Mouse (Mus musculus) hindbrain, embryonic 15.5 days (tissue): ENCODE measurements around the gene Kcnj15. TPM values are rescaled to one million over a fixed set of nuclear protein-coding genes. Genes with fewer than 3 reads are reported as not detected.

Experiments used
- ATAC-seq: fragments of 200-750 bp; cut with Nextera tagmentation; 2 replicates; pipeline ENCODE4 v1.8.0; 2017; ENCODE audit warnings: low read depth, moderate number of reproducible peaks, moderate TSS enrichment; ENCODE audit not compliant: low FRiP score
- H3K27ac ChIP-seq: fragments of 300-500 bp; sonication (generic); replicated peaks from 2 replicates; pipeline ENCODE4 v1.5.1; 2015; ENCODE audit warnings: mild to moderate bottlenecking, inconsistent platforms
- H3K27me3 ChIP-seq: fragments of 300-500 bp; sonication (generic); 2 replicates; pipeline ENCODE4 v1.6.1; 2015; ENCODE audit warnings: control low read depth, inconsistent platforms
- H3K36me3 ChIP-seq: fragments of 300-500 bp; sonication (generic); 2 replicates; pipeline ENCODE4 v1.6.1; 2015; ENCODE audit warnings: control low read depth, inconsistent platforms
- H3K4me1 ChIP-seq: fragments of 300-500 bp; sonication (generic); replicated peaks from 2 replicates; pipeline ENCODE4 v1.6.1; 2015; ENCODE audit warnings: control low read depth, inconsistent platforms
- H3K4me2 ChIP-seq: fragments of 300-500 bp; sonication (generic); 2 replicates; pipeline ENCODE4 v1.6.1; 2015; ENCODE audit warnings: moderate library complexity, mild to moderate bottlenecking, inconsistent platforms
- H3K4me3 ChIP-seq: fragments of 300-500 bp; sonication (generic); 2 replicates; pipeline ENCODE4 v1.5.1; 2015; ENCODE audit warnings: mild to moderate bottlenecking, inconsistent platforms
- H3K9ac ChIP-seq: fragments of 300-500 bp; sonication (generic); 2 replicates; pipeline ENCODE4 v1.6.1; 2015; ENCODE audit warnings: inconsistent platforms
- H3K9me3 ChIP-seq: fragments of 300-500 bp; sonication (generic); 2 replicates; pipeline ENCODE4 v1.6.1; 2016; ENCODE audit warnings: control low read depth, inconsistent platforms
- WGBS: fragments of 180-500 bp; shearing (Covaris S2); methylation state at CpG from one replicate; pipeline ENCODE4 v1.1.7; 2015; 5-methylcytosine and 5-hydroxymethylcytosine counted together
- polyA plus RNA-seq: library from polyadenylated mRNA; unstranded; fragments of >200 nt; fragmentation: Nextera tagmentation; extraction: Ambion mirVana; gene quantifications from 2 replicates; pipeline ENCODE4 v1.2.1, GENCODE M21; 2015

Kcnj15 gene
- 0.08 and 0.09 TPM in 2 replicates for polyA plus RNA-seq

- no peak for ATAC-seq
These were observed at the start of gene Kcnj15 for GRCm38 (mm10) chr16:95257266-95257894. Gene Kcnj15 (plus strand): TSS chr16:95257558.

DNA sequence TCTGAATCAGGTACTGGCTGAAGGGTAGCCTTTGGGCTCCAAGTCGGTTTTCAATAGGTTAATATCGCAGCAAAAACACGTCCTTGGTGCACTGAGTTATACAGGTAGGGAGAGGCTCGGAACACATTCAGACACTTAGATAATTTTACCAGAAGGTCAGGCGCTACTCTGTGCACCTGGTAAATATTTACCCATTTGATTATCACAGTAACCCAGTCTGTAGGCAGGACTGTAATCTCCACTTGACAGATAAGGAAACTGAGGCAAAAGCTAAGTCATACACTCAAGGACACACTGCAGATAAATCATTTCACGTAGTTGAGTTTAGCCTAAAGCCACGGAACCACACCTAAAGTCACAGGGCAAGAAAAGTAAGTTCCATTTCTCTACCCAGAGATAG lies 49.1 kb upstream of the Kcnj15 start:
- no peaks in the 10 kb centered on the region for H3K9me3 ChIP-seq
- no peak overlapping the region for H3K4me2 ChIP-seq
- no peak overlapping the region for H3K27ac ChIP-seq
- H3K9ac ChIP-seq: no peak overlapping the region
- no peaks in the 10 kb centered on the region for H3K4me1 ChIP-seq
- no peak overlapping the region for H3K4me3 ChIP-seq
- no peaks in the 10 kb centered on the region for H3K27me3 ChIP-seq
- WGBS: 92% methylated on average over 7 of the region's 7 CpGs
- no peak for ATAC-seq
- no peaks in the 10 kb centered on the region for H3K36me3 ChIP-seq

More at GRCm38 (mm10) chr16:95257266-95257894, at the start of gene Kcnj15:
- WGBS: 43% methylated on average over 6 of the region's 6 CpGs
- Histone ChIP-seq H3K27ac (no peak within 1 kb of the TSS), H3K9me3 (no peaks in the 10 kb centered on the region), H3K4me2 (no peak within 1 kb of the TSS), H3K4me3 (no peak within 1 kb of the TSS), H3K9ac (no peak within 1 kb of the TSS), H3K27me3 (no peaks in the 10 kb centered on the region), H3K4me1 (no peaks in the 10 kb centered on the region), H3K36me3 (no peaks in the 10 kb centered on the region)

DNA sequence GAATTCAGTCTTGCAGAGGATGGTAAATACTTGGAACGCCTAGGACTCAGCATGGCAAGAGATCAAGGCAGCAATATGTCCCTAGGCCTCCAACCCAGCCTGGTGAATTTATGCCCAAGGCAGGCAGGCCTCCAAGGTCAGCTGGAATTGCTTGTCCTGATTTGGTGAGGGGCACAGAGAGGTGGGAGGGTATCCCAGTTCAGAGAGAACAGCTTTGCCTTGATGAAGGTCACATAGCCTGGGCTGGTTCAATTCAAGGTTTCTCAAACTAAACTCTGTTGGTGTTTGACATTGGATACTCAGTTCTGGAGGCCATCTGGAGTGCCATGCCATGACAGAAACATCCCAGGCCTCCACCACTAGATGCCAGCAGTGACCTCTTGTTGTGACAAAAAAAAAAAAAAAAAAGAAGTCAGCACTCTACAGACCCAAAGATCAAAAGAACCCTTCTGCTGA lies 48.3 kb upstream of the Kcnj15 start:
- Histone ChIP-seq H3K4me2 (no peak overlapping the region), H3K36me3 (no peaks in the 10 kb centered on the region), H3K9ac (no peak overlapping the region), H3K9me3 (no peaks in the 10 kb centered on the region), H3K27ac (no peak overlapping the region), H3K4me1 (no peaks in the 10 kb centered on the region), H3K27me3 (no peaks in the 10 kb centered on the region), H3K4me3 (no peak overlapping the region)
- ATAC-seq: no peak
- WGBS: 55% methylated on average over 1 of the region's 1 CpGs

- Histone ChIP-seq H3K36me3 (no peaks in the 10 kb centered on the region), H3K4me1 (no peaks in the 10 kb centered on the region), H3K9ac (no peak overlapping the region), H3K4me3 (no peak overlapping the region), H3K27me3 (no peaks in the 10 kb centered on the region), H3K27ac (no peak overlapping the region), H3K9me3 (no peaks in the 10 kb centered on the region), H3K4me2 (no peak overlapping the region)
- ATAC-seq: no peak
- WGBS: 78% methylated on average over 7 of the region's 7 CpGs
These were observed 42.8 kb upstream of the Kcnj15 start for GRCm38 (mm10) chr16:95214251-95215197.

DNA sequence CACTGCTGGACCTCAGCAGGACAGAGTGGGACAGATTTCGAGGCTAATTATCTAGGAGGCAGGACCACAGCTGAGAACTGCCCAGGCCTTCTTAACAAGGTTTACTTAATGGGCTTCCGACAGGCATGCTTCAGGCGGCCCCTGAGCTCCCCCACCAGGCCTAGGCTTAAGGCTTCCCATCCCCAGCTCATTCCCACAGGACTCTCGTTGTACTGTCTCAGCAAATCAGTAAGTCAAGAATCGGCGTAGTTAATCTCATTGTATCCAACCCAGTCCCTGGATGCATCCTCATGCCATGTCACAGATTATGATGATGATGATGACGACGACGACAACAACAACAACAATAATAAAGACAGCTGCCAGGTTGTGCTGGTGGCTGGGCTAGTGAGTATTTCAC lies 41.6 kb upstream of the Kcnj15 start:
- no peak overlapping the region for H3K27ac ChIP-seq
- H3K4me2 ChIP-seq: no peak overlapping the region
- H3K27me3 ChIP-seq: no peaks in the 10 kb centered on the region
- no peaks in the 10 kb centered on the region for H3K36me3 ChIP-seq
- H3K4me3 ChIP-seq: no peak overlapping the region
- no peaks in the 10 kb centered on the region for H3K4me1 ChIP-seq
- H3K9ac ChIP-seq: no peak overlapping the region
- 57% methylated on average over 9 of the region's 9 CpGs for WGBS
- H3K9me3 ChIP-seq: no peaks in the 10 kb centered on the region
- ATAC-seq: no peak

GRCm38 (mm10) chr16:95216346-95216745 lies 41.0 kb upstream of the Kcnj15 start:
- WGBS: 93% methylated on average over 7 of the region's 7 CpGs

GRCm38 (mm10) chr16:95216824-95217223 lies 40.5 kb upstream of the Kcnj15 start:
- no peak overlapping the region for H3K9ac ChIP-seq
- no peaks in the 10 kb centered on the region for H3K9me3 ChIP-seq
- H3K27me3 ChIP-seq: no peaks in the 10 kb centered on the region
- H3K4me3 ChIP-seq: no peak overlapping the region
- H3K4me2 ChIP-seq: no peak overlapping the region
- no peaks in the 10 kb centered on the region for H3K36me3 ChIP-seq
- no peak overlapping the region for H3K27ac ChIP-seq
- WGBS: 82% methylated on average over 5 of the region's 5 CpGs
- no peaks in the 10 kb centered on the region for H3K4me1 ChIP-seq
- no peak for ATAC-seq

More at GRCm38 (mm10) chr16:95216346-95216745, 41.0 kb upstream of the Kcnj15 start:
- Histone ChIP-seq H3K36me3 (no peaks in the 10 kb centered on the region), H3K4me2 (no peak overlapping the region), H3K27ac (no peak overlapping the region), H3K27me3 (no peaks in the 10 kb centered on the region), H3K4me1 (no peaks in the 10 kb centered on the region), H3K9me3 (no peaks in the 10 kb centered on the region), H3K4me3 (no peak overlapping the region), H3K9ac (no peak overlapping the region)
- no peak for ATAC-seq

DNA sequence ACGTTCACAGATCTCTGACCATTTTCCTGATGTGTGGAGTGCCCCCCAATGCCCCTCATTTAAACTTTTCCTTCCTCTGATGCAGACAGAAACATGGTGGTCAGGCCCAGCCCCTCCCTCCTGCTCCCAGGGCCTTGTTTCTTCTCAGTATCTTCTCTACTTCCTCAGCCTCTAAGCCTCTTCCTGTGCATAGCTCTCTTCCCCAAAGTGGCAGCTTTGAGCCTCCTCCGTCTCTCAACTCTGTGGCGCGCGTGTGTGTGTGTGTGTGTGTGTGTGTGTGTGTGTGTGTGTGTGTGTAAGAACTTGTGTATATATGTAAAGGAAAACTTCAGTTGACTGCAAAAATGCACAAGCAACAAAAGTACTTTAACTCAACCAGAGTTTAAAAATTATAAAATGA lies 38.6 kb upstream of the Kcnj15 start:
- ATAC-seq: no peak

DNA sequence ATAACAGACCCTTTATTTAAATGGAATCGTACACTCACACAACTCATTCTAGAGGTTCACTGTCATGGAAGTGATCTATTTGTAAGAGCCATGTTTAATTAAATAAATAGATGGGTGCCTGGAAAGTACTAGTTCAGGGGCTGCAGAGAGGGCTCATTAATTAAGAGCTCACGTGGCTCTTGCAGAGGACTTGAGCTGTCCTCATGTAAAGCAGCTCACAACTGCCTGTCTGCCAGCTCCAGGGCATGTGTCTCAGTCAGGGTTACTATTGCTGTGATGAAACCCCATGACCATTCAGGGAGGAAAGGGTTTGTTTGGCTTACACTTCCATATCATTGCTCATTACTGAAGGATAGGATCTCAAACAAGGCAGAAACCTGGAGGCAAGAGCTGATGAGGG lies 37.9 kb upstream of the Kcnj15 start:
- WGBS: 52% methylated on average over 2 of the region's 2 CpGs
- no peaks in the 10 kb centered on the region for H3K4me1 ChIP-seq
- ATAC-seq: no peak

More for the DNA sequence above, 38.6 kb upstream of the Kcnj15 start:
- H3K27ac ChIP-seq: no peak overlapping the region
- no peak overlapping the region for H3K4me3 ChIP-seq
- no peak overlapping the region for H3K9ac ChIP-seq
- no peak overlapping the region for H3K4me2 ChIP-seq
- H3K36me3 ChIP-seq: no peaks in the 10 kb centered on the region
- no peaks in the 10 kb centered on the region for H3K4me1 ChIP-seq
- no peaks in the 10 kb centered on the region for H3K9me3 ChIP-seq
- no peaks in the 10 kb centered on the region for H3K27me3 ChIP-seq
- WGBS: 85% methylated on average over 5 of the region's 5 CpGs

DNA sequence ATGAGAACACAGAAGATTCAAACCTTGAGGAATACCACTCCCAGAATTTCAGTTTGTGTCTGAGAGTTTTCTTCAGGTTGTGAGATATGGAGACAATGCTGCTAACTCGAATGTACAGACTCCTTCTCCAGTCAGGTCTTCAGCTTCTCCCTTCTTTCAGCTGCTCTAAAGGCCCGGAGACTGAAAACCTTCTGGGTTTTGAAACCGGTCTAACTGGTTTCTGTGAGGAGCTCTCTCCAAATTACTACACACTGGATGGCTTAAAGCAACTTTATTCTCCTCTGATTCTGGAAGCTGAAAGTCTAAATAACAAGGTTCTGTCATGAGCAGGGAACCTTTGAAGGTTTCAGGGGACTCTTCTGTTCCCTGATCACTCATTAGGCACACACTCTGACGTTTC lies 36.3 kb upstream of the Kcnj15 start:
- Histone ChIP-seq H3K9ac (no peak overlapping the region), H3K36me3 (no peaks in the 10 kb centered on the region), H3K27me3 (no peaks in the 10 kb centered on the region), H3K4me3 (no peak overlapping the region), H3K4me2 (no peak overlapping the region), H3K27ac (no peak overlapping the region), H3K4me1 (no peaks in the 10 kb centered on the region), H3K9me3 (no peaks in the 10 kb centered on the region)
- 62% methylated on average over 4 of the region's 4 CpGs for WGBS
- ATAC-seq: no peak

More for the DNA sequence above, 37.9 kb upstream of the Kcnj15 start:
- Histone ChIP-seq H3K4me3 (no peak overlapping the region), H3K36me3 (no peaks in the 10 kb centered on the region), H3K4me2 (no peak overlapping the region), H3K9ac (no peak overlapping the region), H3K27ac (no peak overlapping the region), H3K27me3 (no peaks in the 10 kb centered on the region), H3K9me3 (no peaks in the 10 kb centered on the region)

GRCm38 (mm10) chr16:95222026-95222718 lies 35.2 kb upstream of the Kcnj15 start:
- no peaks in the 10 kb centered on the region for H3K9me3 ChIP-seq
- no peak overlapping the region for H3K4me3 ChIP-seq
- H3K36me3 ChIP-seq: no peaks in the 10 kb centered on the region
- WGBS: 68% methylated on average over 7 of the region's 7 CpGs
- no peaks in the 10 kb centered on the region for H3K4me1 ChIP-seq
- no peak overlapping the region for H3K27ac ChIP-seq
- H3K9ac ChIP-seq: no peak overlapping the region
- no peak overlapping the region for H3K4me2 ChIP-seq
- H3K27me3 ChIP-seq: no peaks in the 10 kb centered on the region
- no peak for ATAC-seq

- Histone ChIP-seq H3K27ac (no peak overlapping the region), H3K27me3 (no peaks in the 10 kb centered on the region), H3K36me3 (no peaks in the 10 kb centered on the region), H3K9ac (no peak overlapping the region), H3K9me3 (no peaks in the 10 kb centered on the region), H3K4me3 (no peak overlapping the region), H3K4me1 (no peaks in the 10 kb centered on the region), H3K4me2 (no peak overlapping the region)
- no peak for ATAC-seq
- 90% methylated on average over 8 of the region's 8 CpGs for WGBS
These were observed 33.9 kb upstream of the Kcnj15 start for GRCm38 (mm10) chr16:95223435-95223834.
